In genomic region chr7:80103335-80103734, GRCm38 (mm10) we compare ENCODE assay signal across 11 mouse cellular contexts.
"Had no signal": no experiment of that assay in that cellular context is flagged by ENCODE, and none has a peak within 500 bp of the region (broad histone marks: within the 10 kb centered on the region; RNA-seq: fewer than 3 reads in every experiment).

No protein-coding gene starts in this region.

- H3K9me3 ChIP-seq: limb, embryonic 13.5 days; midbrain, embryonic 12.5 days; neural tube, embryonic 15.5 days had no signal

- H3K27ac ChIP-seq: limb, embryonic 13.5 days; liver, embryonic 14.5 days; midbrain, embryonic 12.5 days; neural tube, embryonic 15.5 days had no signal

- H3K4me2 ChIP-seq: limb, embryonic 13.5 days; midbrain, embryonic 12.5 days; neural tube, embryonic 15.5 days had no signal

- H3K4me1 ChIP-seq: midbrain, embryonic 12.5 days; neural tube, embryonic 15.5 days had no signal

- H3K9ac ChIP-seq: limb, embryonic 13.5 days; liver, embryonic 14.5 days; midbrain, embryonic 12.5 days; neural tube, embryonic 15.5 days had no signal

- H3K4me3 ChIP-seq: limb, embryonic 13.5 days; midbrain, embryonic 12.5 days; myocyte; neural tube, embryonic 15.5 days had no signal

- DNase-seq: layer of hippocampus, adult 9-11 months; layer of hippocampus, postnatal 36 days; lung, adult 18-20 months; right cerebral cortex, adult 18-20 months; right cerebral cortex, postnatal 25 days; thymus, postnatal 4 days had no signal

- H3K27me3 ChIP-seq: limb, embryonic 13.5 days; midbrain, embryonic 12.5 days; neural tube, embryonic 15.5 days had no signal
